Mouse (Mus musculus) hindbrain, embryonic 12.5 days (tissue): Measurements from ENCODE around the gene Gm6583. TPM values are rescaled to one million over a fixed set of nuclear protein-coding genes. Genes with fewer than 3 reads are reported as not detected.

ENCODE experiments used
- ATAC-seq: fragments of 200-750 bp; cut with Nextera tagmentation; 2 replicates; pipeline ENCODE4 v1.8.0; 2017; ENCODE audit warnings: moderate TSS enrichment; ENCODE audit not compliant: low FRiP score
- H3K27ac ChIP-seq: fragments of 300-500 bp; sonication (generic); 2 replicates; pipeline ENCODE4 v1.5.1; 2016; ENCODE audit warnings: mild to moderate bottlenecking
- H3K27me3 ChIP-seq: fragments of 300-500 bp; sonication (generic); 2 replicates; pipeline ENCODE4 v1.6.1; 2016; ENCODE audit warnings: mild to moderate bottlenecking
- H3K36me3 ChIP-seq: fragments of 300-500 bp; sonication (generic); 2 replicates; pipeline ENCODE4 v1.6.1; 2016; ENCODE audit warnings: mild to moderate bottlenecking
- H3K4me1 ChIP-seq: fragments of 300-500 bp; sonication (generic); 2 replicates; pipeline ENCODE4 v1.6.1; 2016
- H3K4me2 ChIP-seq: fragments of 300-500 bp; sonication (generic); replicated peaks from 2 replicates; pipeline ENCODE4 v1.6.1; 2016; ENCODE audit warnings: mild to moderate bottlenecking
- H3K4me3 ChIP-seq: fragments of 300-500 bp; sonication (generic); 2 replicates; pipeline ENCODE4 v1.5.1; 2016; ENCODE audit warnings: mild to moderate bottlenecking
- H3K9ac ChIP-seq: fragments of 300-500 bp; sonication (generic); 2 replicates; pipeline ENCODE4 v1.6.1; 2016; ENCODE audit warnings: mild to moderate bottlenecking, moderate library complexity
- H3K9me3 ChIP-seq: fragments of 300-500 bp; sonication (generic); replicated peaks from 2 replicates; pipeline ENCODE4 v1.6.1; 2016; ENCODE audit warnings: mild to moderate bottlenecking
- WGBS: fragments of 180-500 bp; shearing (Covaris S2); methylation state at CpG from one replicate; pipeline ENCODE4 v1.1.7; 2016; 5-methylcytosine and 5-hydroxymethylcytosine counted together
- polyA plus RNA-seq: library from polyadenylated mRNA; unstranded; fragments of >200 nt; fragmentation: Nextera tagmentation; extraction: Ambion mirVana; gene quantifications from 2 replicates; pipeline ENCODE4 v1.2.1, GENCODE M21; 2016

Gene Gm6583
- 0.26 and 0.27 TPM in 2 replicates for polyA plus RNA-seq

- H3K9ac ChIP-seq: no peak within 1 kb of the TSS
- no peaks in the 10 kb centered on the region for H3K27me3 ChIP-seq
- no peak for ATAC-seq
- H3K27ac ChIP-seq: no peak within 1 kb of the TSS
- no peak within 1 kb of the TSS for H3K4me2 ChIP-seq
- peaks cover 67% of the 10 kb centered on the region for H3K36me3 ChIP-seq
- H3K9me3 ChIP-seq: no peaks in the 10 kb centered on the region
- no peaks in the 10 kb centered on the region for H3K4me1 ChIP-seq
- WGBS: 63% methylated on average over 13 of the region's 13 CpGs
- no peak within 1 kb of the TSS for H3K4me3 ChIP-seq
Measured at GRCm38 (mm10) chr5:112355910-112356309, at the start of gene Gm6583. Gene Gm6583, minus strand, starts transcription at chr5:112356033.

GRCm38 (mm10) chr5:112402437-112402836 is 46.6 kb upstream of the Gm6583 start:
- ATAC-seq: no peak
- Histone ChIP-seq H3K4me2 (no peak overlapping the region), H3K27ac (no peak overlapping the region), H3K36me3 (no peaks in the 10 kb centered on the region), H3K4me3 (no peak overlapping the region), H3K9ac (no peak overlapping the region), H3K9me3 (no peaks in the 10 kb centered on the region), H3K27me3 (no peaks in the 10 kb centered on the region), H3K4me1 (no peaks in the 10 kb centered on the region)
- 63% methylated on average over 3 of the region's 3 CpGs for WGBS

DNA sequence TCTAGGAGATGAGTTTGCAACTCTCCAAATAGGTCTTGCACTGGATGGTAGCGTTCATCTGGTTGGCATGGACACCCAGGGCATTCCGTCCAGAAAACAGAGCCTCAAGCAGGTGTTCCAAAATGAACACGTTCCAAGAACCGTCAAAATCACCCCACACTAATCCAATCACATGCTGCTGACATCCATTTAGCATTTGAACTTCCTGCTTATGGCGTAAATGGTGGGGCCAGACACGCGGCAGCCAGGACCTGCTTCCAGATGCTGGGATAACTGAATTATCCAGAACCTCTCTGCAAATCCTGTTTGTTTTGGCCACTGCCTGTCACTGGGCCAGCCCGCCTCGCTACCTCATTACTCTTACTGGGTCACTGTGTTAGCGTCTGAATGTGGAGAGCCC is 43.5 kb upstream of the Gm6583 start:
- H3K4me2 ChIP-seq: no peak overlapping the region
- WGBS: 72% methylated on average over 10 of the region's 10 CpGs

DNA sequence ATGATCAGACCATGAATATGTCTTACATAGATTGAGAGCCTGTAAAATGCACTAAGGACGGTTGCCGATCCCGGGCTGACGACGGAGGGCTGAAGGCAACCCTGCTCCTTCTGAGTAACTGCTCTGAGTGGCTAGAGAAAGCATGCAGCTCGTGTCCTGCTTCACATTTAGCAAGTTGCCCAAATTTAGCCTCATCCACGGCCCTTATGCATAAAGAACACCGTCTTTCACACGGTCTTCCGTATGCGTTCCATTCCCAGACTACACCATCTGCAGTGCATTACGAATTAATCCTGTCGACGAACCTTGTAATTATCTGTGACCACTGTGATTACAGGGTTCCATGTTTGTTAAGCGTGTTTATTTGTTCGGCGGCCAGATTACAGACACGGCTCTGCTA is 40.2 kb upstream of the Gm6583 start:
- Histone ChIP-seq H3K4me2 (no peak overlapping the region), H3K27ac (peak overlapping the region; percentile 82; the same call in 1 of the 2 replicates), H3K9ac (no peak overlapping the region), H3K4me3 (no peak overlapping the region), H3K4me1 (peaks cover 27% of the 10 kb centered on the region), H3K27me3 (peaks cover 7% of the 10 kb centered on the region), H3K36me3 (peaks cover 6% of the 10 kb centered on the region), H3K9me3 (no peaks in the 10 kb centered on the region)
- 72% methylated on average over 18 of the region's 18 CpGs for WGBS
- no peak for ATAC-seq

More for the DNA sequence above, 43.5 kb upstream of the Gm6583 start:
- Histone ChIP-seq H3K9ac (no peak overlapping the region), H3K36me3 (no peaks in the 10 kb centered on the region), H3K27ac (no peak overlapping the region), H3K4me1 (peaks cover 3% of the 10 kb centered on the region; the same call in 1 of the 2 replicates), H3K4me3 (no peak overlapping the region), H3K27me3 (no peaks in the 10 kb centered on the region), H3K9me3 (no peaks in the 10 kb centered on the region)
- ATAC-seq: no peak

GRCm38 (mm10) chr5:112394779-112395443 is 39.1 kb upstream of the Gm6583 start, which contains the start of gene Asphd2:
Gene Asphd2, minus strand, starts transcription at chr5:112394866.
- Histone ChIP-seq H3K9ac (peak within 1 kb of the TSS; percentile 76), H3K9me3 (no peaks in the 10 kb centered on the region), H3K4me2 (peak within 1 kb of the TSS; percentile 79), H3K4me3 (peak within 1 kb of the TSS; percentile 65), H3K27me3 (peaks cover 7% of the 10 kb centered on the region), H3K36me3 (peaks cover 11% of the 10 kb centered on the region), H3K27ac (peak within 1 kb of the TSS; percentile 82), H3K4me1 (peaks cover 32% of the 10 kb centered on the region)
- 1% methylated on average over 63 of the region's 67 CpGs for WGBS
- ATAC-seq: peak; percentile 90

- H3K27ac ChIP-seq: peak overlapping the region; percentile 82; the same call in 1 of the 2 replicates
- ATAC-seq: peak; percentile 84
- peak overlapping the region; percentile 65 for H3K4me3 ChIP-seq
- peaks cover 11% of the 10 kb centered on the region for H3K36me3 ChIP-seq
- H3K4me2 ChIP-seq: peak overlapping the region; percentile 79
- no peaks in the 10 kb centered on the region for H3K9me3 ChIP-seq
- peaks cover 7% of the 10 kb centered on the region for H3K27me3 ChIP-seq
- peaks cover 37% of the 10 kb centered on the region for H3K4me1 ChIP-seq
- WGBS: 2% methylated on average over 17 of the region's 28 CpGs
- peak overlapping the region; percentile 76 for H3K9ac ChIP-seq
Measured at GRCm38 (mm10) chr5:112394415-112394763, 38.6 kb upstream of the Gm6583 start.

- Histone ChIP-seq H3K4me3 (peak overlapping the region; percentile 65), H3K4me2 (peak overlapping the region; percentile 79), H3K27me3 (peaks cover 7% of the 10 kb centered on the region), H3K9ac (peak overlapping the region; percentile 76), H3K27ac (no peak overlapping the region), H3K36me3 (peaks cover 13% of the 10 kb centered on the region), H3K9me3 (no peaks in the 10 kb centered on the region), H3K4me1 (peaks cover 39% of the 10 kb centered on the region)
- WGBS: 7% methylated on average over 18 of the region's 18 CpGs
- ATAC-seq: peak; percentile 49
Measured at GRCm38 (mm10) chr5:112393741-112394414, 38.0 kb upstream of the Gm6583 start.

DNA sequence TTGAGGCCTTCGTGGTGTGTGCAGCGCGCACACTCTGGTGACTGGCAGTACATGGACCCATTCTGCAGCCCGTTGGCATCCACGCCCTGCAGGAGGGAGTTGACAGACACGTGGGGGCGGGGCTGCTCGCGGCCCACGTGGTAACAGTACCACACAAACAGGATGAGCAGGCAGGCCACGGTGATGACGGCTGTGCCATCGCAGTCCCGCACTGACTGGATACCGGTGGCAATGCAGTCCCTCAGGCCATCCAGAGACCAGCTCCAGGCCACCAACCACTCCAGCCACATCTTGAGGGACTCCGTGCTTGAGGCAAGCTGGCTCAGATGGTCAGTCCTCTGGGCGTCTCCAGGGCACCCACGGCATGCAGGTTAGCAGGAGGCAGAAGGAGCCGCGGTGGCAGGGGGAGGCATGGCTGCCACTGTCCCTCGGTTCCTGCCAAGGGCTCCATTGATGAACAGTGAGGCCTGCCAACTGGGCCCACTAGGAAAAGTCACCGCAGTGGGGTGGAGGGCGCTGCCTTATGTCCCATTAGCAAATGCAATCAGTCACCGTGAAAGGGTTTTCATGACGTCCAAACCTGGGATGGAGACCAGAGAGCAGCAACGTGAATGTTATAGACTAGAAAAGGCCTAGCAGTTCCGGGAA is 36.0 kb upstream of the Gm6583 start:
- H3K9me3 ChIP-seq: no peaks in the 10 kb centered on the region
- H3K36me3 ChIP-seq: peaks cover 25% of the 10 kb centered on the region
- no peak overlapping the region for H3K27ac ChIP-seq
- no peak for ATAC-seq
- H3K4me1 ChIP-seq: peaks cover 39% of the 10 kb centered on the region
- no peak overlapping the region for H3K4me2 ChIP-seq
- WGBS: 62% methylated on average over 27 of the region's 27 CpGs
- no peak overlapping the region for H3K4me3 ChIP-seq
- peak overlapping the region; percentile 0; the same call in 1 of the 2 replicates for H3K9ac ChIP-seq
- H3K27me3 ChIP-seq: peaks cover 7% of the 10 kb centered on the region

- Histone ChIP-seq H3K27me3 (peaks cover 7% of the 10 kb centered on the region), H3K9me3 (no peaks in the 10 kb centered on the region), H3K4me2 (no peak overlapping the region), H3K4me3 (no peak overlapping the region), H3K27ac (no peak overlapping the region), H3K4me1 (peaks cover 39% of the 10 kb centered on the region), H3K36me3 (peaks cover 33% of the 10 kb centered on the region), H3K9ac (no peak overlapping the region)
- no peak for ATAC-seq
- WGBS: 55% methylated on average over 16 of the region's 16 CpGs
Measured at GRCm38 (mm10) chr5:112391002-112391401, 35.2 kb upstream of the Gm6583 start.

DNA sequence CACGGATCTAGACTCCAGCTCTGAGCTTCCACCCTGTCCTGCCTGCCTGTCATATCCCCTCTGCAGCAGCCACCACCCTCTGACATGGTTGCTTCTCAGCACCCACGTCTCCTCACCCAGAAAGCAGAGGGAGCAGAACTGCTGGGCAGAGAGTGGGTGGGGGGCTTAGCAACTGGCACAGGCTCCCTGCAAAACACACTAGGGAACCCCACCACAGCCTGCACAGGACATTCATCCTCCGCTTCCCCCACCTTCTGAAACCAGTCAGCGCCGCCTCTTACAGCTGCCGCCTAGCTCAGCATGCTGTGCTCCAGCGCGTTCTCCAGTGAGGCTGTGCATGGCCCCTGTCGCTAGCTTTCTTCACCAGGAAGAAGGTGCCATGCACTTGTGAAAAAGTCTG is 33.5 kb upstream of the Gm6583 start:
- no peak for ATAC-seq
- no peak overlapping the region for H3K9ac ChIP-seq
- H3K4me1 ChIP-seq: peaks cover 36% of the 10 kb centered on the region

GRCm38 (mm10) chr5:112385973-112386372 is 30.1 kb upstream of the Gm6583 start:
- Histone ChIP-seq H3K4me2 (no peak overlapping the region), H3K4me3 (no peak overlapping the region), H3K4me1 (peaks cover 24% of the 10 kb centered on the region), H3K36me3 (peaks cover 45% of the 10 kb centered on the region), H3K27me3 (no peaks in the 10 kb centered on the region), H3K9ac (no peak overlapping the region), H3K27ac (no peak overlapping the region), H3K9me3 (no peaks in the 10 kb centered on the region)
- 74% methylated on average over 2 of the region's 2 CpGs for WGBS
- ATAC-seq: no peak

More for the DNA sequence above, 33.5 kb upstream of the Gm6583 start:
- H3K9me3 ChIP-seq: no peaks in the 10 kb centered on the region
- WGBS: 82% methylated on average over 9 of the region's 9 CpGs
- H3K36me3 ChIP-seq: peaks cover 48% of the 10 kb centered on the region
- H3K27ac ChIP-seq: no peak overlapping the region
- no peak overlapping the region for H3K4me3 ChIP-seq
- peaks cover 7% of the 10 kb centered on the region for H3K27me3 ChIP-seq
- no peak overlapping the region for H3K4me2 ChIP-seq

GRCm38 (mm10) chr5:112384805-112385472 is 29.1 kb upstream of the Gm6583 start:
- Histone ChIP-seq H3K27ac (no peak overlapping the region), H3K27me3 (no peaks in the 10 kb centered on the region), H3K9me3 (no peaks in the 10 kb centered on the region), H3K4me3 (no peak overlapping the region), H3K4me2 (no peak overlapping the region), H3K9ac (no peak overlapping the region), H3K4me1 (peaks cover 20% of the 10 kb centered on the region), H3K36me3 (peaks cover 48% of the 10 kb centered on the region)
- WGBS: 88% methylated on average over 13 of the region's 13 CpGs
- ATAC-seq: no peak
